ENCODE assay signal across 27 mouse cellular contexts in genomic region chr15:8721005-8721404, GRCm38 (mm10).
"Had no signal": no experiment of that assay in that cellular context is flagged by ENCODE, and none has a peak within 500 bp of the region (broad histone marks: within the 10 kb centered on the region; RNA-seq: fewer than 3 reads in every experiment).

No protein-coding gene starts in this region.

- H3K9ac ChIP-seq: heart, embryonic 12.5 days; hindbrain, embryonic 12.5 days; hindbrain, embryonic 14.5 days; intestine, embryonic 15.5 days; limb, embryonic 12.5 days; liver, embryonic 13.5 days; liver, embryonic 15.5 days had no signal

- H3K27ac ChIP-seq: gastrocnemius, adult 2 months; heart, adult 2 months; hindbrain, embryonic 10.5 days; hindbrain, embryonic 12.5 days; hindbrain, embryonic 14.5 days; intestine, embryonic 15.5 days; layer of hippocampus, adult 2 months; left cerebral cortex, adult 2 months; limb, embryonic 10.5 days; limb, embryonic 12.5 days; liver, embryonic 13.5 days; liver, embryonic 15.5 days had no signal

- H3K4me1 ChIP-seq: intestine, embryonic 15.5 days; liver, embryonic 15.5 days had no signal

- ATAC-seq: hindbrain, embryonic 16.5 days; inflammation-experienced regulatory T-cells, adult 6 months; intestine, embryonic 15.5 days; intestine, postnatal 0 days had no signal

- H3K4me2 ChIP-seq: heart, embryonic 12.5 days; hindbrain, embryonic 12.5 days; hindbrain, embryonic 14.5 days; intestine, embryonic 15.5 days; limb, embryonic 12.5 days; liver, embryonic 11.5 days; liver, embryonic 13.5 days; liver, embryonic 15.5 days had no signal

- H3K4me3 ChIP-seq: gastrocnemius, adult 2 months; heart, adult 2 months; heart, embryonic 12.5 days; hindbrain, embryonic 10.5 days; hindbrain, embryonic 12.5 days; intestine, embryonic 15.5 days; layer of hippocampus, adult 2 months; left cerebral cortex, adult 2 months; limb, embryonic 10.5 days; limb, embryonic 12.5 days; liver, embryonic 13.5 days; liver, embryonic 15.5 days had no signal

- DNase-seq: gastrocnemius, adult 2 months; gastrocnemius, postnatal 10 days; gastrocnemius, postnatal 25 days; heart, adult 2 months; heart, postnatal 10 days; heart, postnatal 4 days; kidney, adult 18-20 months; kidney, adult 8-10 months; kidney, postnatal 10 days; kidney, postnatal 25 days; kidney, postnatal 4 days; liver; liver, embryonic 13.5 days had no signal

- H3K27me3 ChIP-seq: heart, embryonic 12.5 days; hindbrain, embryonic 12.5 days; intestine, embryonic 15.5 days; limb, embryonic 12.5 days; liver, embryonic 13.5 days; liver, embryonic 15.5 days had no signal

- H3K36me3 ChIP-seq: heart, embryonic 12.5 days; hindbrain, embryonic 10.5 days; hindbrain, embryonic 12.5 days; intestine, embryonic 15.5 days; limb, embryonic 10.5 days; limb, embryonic 12.5 days; liver, embryonic 13.5 days; liver, embryonic 15.5 days had no signal

- H3K9me3 ChIP-seq: heart, embryonic 12.5 days; hindbrain, embryonic 10.5 days; hindbrain, embryonic 12.5 days; intestine, embryonic 15.5 days; limb, embryonic 10.5 days; limb, embryonic 12.5 days; liver, embryonic 13.5 days; liver, embryonic 15.5 days had no signal
